Mouse (Mus musculus) testis, adult 2 months (tissue): ENCODE measurements around the gene Atp1a1. TPM values are rescaled to one million over a fixed set of nuclear protein-coding genes. Genes with fewer than 3 reads are reported as not detected.

Experiments
- H3K27ac ChIP-seq: fragments of 200-500 bp; 2 replicates; pipeline ENCODE4 v1.5.1; 2012; ENCODE audit warnings: low read depth, low read length; ENCODE audit not compliant: control insufficient read depth, insufficient read depth
- H3K27me3 ChIP-seq: fragments of 200-500 bp; 2 replicates; pipeline ENCODE4 v1.6.1; 2012; ENCODE audit warnings: mild to moderate bottlenecking, low read length, moderate library complexity; ENCODE audit not compliant: control insufficient read depth, insufficient read depth
- H3K36me3 ChIP-seq: fragments of 200-500 bp; 2 replicates; pipeline ENCODE4 v1.6.1; 2012; ENCODE audit warnings: mild to moderate bottlenecking, low read length; ENCODE audit not compliant: control insufficient read depth, insufficient read depth
- H3K4me1 ChIP-seq: fragments of 200-500 bp; 2 replicates; pipeline ENCODE4 v1.6.1; 2012; ENCODE audit warnings: low read length; ENCODE audit not compliant: control insufficient read depth, insufficient read depth
- H3K4me3 ChIP-seq: fragments of 200-500 bp; 2 replicates; pipeline ENCODE4 v1.5.1; 2012; ENCODE audit warnings: low read depth, mild to moderate bottlenecking, low read length, moderate library complexity, mixed read lengths; ENCODE audit not compliant: control insufficient read depth
- CTCF ChIP-seq: fragments of 200-500 bp; IDR thresholded peaks from 2 replicates; pipeline ENCODE4 v1.5.1; 2012; ENCODE audit warnings: low read depth, mild to moderate bottlenecking, inconsistent platforms, low read length, moderate library complexity; ENCODE audit not compliant: control insufficient read depth, insufficient read depth, insufficient replicate concordance
- POLR2A ChIP-seq: fragments of 200-500 bp; IDR thresholded peaks from 2 replicates; pipeline ENCODE4 v1.6.1; 2012; ENCODE audit warnings: low read depth, mild to moderate bottlenecking, inconsistent platforms, low read length, moderate library complexity; ENCODE audit not compliant: control insufficient read depth
- polyA plus RNA-seq: library from polyadenylated mRNA; depleted of rRNA; stranded (reverse); fragments of >200 nt; gene quantifications from 2 replicates; pipeline ENCODE4 v1.2.3, GENCODE M21; 2012

Atp1a1 gene
- polyA plus RNA-seq, 1 experiment, result 57.0 TPM

DNA sequence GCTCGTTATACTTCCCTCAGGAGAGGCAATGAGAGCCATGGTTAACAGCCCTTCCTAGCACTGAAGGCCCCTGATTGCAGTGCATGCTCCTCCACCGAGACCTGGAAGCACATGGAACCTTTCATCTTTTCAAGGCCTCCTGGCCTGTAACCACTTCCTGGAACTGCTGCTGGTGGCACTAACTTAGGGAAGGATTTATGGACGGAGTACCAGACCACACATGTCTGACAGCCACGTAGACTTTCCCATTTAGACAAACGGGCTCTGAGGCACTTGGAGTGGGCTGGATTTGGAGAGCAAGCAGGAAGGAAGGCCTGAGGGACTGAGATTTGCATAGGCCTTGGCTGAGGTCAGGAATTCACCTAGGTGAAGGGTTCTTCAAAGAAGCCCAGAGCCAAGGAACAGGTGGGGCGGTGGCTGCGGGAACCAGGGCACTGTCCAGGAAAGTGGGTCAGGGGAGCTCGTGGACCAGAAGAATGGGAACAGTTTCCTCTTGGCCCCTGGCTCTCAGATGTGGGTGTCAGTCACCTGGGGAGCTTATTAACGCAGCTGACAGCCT is 28.9 kb downstream of the Atp1a1 start:
- no peak for TF ChIP-seq POLR2A
- Histone ChIP-seq H3K4me1 (no peaks in the 10 kb centered on the region), H3K27ac (no peak overlapping the region), H3K36me3 (no peaks in the 10 kb centered on the region), H3K4me3 (no peak overlapping the region), H3K27me3 (no peaks in the 10 kb centered on the region)

DNA sequence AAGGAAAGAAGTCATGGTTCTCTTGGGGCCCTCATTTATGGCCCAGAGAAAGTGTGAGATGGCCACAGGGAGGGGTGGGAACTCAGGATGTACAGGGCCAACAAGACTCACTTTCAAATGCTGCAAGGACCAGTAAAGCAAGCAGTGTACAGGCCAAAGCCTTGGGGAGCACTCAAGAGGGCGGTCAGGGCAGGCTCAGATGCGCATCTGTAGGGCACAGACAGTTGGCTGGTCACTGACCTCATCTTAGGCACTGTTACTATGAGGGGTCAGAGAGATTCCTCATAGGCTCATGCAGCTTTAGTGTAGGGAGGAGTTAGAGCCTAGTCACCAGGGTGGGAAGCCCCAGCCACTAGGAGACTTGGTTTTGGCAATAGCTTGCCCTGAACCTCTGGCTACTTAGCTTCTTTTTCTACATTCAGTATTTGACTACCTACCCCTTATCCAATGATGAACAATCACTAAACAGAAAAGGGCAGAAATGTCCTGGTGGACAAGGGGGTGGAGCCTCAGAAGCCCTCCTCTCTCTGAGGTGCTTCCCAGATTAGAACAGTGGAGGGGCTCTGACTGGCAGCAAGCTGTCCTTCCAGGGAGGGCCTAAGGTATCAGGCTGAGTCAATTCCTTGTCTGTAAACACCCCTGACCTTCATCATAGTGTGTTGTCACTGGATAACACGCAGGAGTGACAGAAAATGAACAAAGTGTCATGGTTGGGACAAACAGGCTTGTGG is 29.9 kb downstream of the Atp1a1 start:
- TF ChIP-seq POLR2A (no peak), CTCF (no peak)
- Histone ChIP-seq H3K27ac (no peak overlapping the region), H3K4me1 (no peaks in the 10 kb centered on the region), H3K4me3 (no peak overlapping the region), H3K27me3 (no peaks in the 10 kb centered on the region), H3K36me3 (no peaks in the 10 kb centered on the region)

DNA sequence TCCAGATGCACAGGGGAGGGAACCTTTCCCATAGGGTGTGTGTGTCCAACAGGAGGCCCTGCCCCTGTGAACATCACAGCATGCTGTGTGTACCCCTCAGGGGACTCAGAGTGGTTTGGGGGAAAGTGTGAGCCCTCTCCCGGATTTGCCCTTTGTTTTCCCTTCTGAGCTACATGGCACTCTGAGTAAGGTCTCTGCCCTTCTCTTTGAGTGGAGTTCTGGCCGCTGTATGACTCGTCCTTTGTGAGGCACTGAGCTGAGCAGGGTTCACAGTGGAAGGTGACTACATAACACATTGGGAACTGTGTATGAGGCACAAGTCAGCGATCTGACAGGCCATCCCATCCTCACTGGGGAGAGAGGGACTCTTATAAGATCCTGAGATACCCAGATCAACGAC is 31.5 kb downstream of the Atp1a1 start:
- no peaks in the 10 kb centered on the region for H3K36me3 ChIP-seq
- H3K4me3 ChIP-seq, result no peak overlapping the region
- TF ChIP-seq POLR2A, result no peak
- TF ChIP-seq CTCF, result no peak
- H3K27ac ChIP-seq, result no peak overlapping the region
- H3K4me1 ChIP-seq, result no peaks in the 10 kb centered on the region
- H3K27me3 ChIP-seq, result no peaks in the 10 kb centered on the region

DNA sequence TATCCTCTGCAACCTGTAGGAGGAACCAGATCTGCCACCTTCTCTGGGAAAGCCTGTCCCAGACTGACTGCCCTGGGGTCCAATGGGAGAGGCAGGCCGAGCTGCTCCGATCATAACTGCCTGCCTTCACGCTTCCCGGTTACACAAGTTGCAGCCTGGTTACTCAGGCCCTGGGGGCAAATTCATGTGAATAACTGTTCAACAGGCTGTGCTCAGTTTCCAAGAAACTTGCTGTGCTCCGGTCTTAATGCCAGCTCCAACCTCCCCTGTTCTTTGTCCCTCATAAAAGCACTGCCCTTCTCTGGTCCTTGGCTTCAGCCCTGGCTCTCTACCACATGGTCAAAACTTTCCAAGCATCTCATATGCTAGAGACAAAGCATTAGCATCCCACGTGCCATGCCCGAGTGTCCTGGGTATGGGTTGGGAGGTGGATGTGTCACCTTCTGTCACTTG is 32.3 kb downstream of the Atp1a1 start:
- Histone ChIP-seq H3K36me3 (no peaks in the 10 kb centered on the region), H3K27ac (no peak overlapping the region), H3K4me1 (no peaks in the 10 kb centered on the region), H3K4me3 (no peak overlapping the region), H3K27me3 (no peaks in the 10 kb centered on the region)
- no peak for TF ChIP-seq POLR2A
- TF ChIP-seq CTCF, result no peak

DNA sequence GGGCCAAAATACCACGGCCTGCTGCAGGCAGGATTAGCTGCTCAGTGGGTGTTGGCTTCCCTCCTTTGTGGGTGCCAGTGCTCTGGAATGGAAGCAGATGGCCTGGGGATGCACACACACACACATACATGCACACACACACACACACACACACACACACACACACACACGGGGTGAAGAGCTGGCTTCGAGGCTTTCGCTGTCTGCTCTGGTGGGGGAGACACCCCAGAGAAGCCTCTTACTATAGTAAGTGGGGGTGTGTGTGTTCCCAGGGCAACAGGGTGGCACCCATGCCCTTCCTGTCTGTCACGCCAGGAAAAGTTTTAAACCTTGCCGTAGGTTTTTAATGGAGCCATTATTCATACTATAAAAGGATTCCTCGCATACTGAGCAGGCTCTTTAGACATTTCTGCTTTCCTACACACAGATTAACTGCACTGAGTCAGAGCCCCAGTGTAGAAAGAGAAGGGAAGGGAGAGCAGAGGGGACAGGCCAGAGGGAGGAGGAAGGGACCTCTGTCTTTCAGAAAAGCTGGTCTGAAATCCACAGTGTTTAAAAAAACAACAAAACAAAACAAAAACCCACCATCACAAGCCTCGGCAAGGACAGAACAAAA is 32.9 kb downstream of the Atp1a1 start:
- Histone ChIP-seq H3K4me3 (no peak overlapping the region), H3K4me1 (no peaks in the 10 kb centered on the region), H3K27ac (no peak overlapping the region), H3K36me3 (no peaks in the 10 kb centered on the region), H3K27me3 (no peaks in the 10 kb centered on the region)
- no peak for TF ChIP-seq POLR2A
- TF ChIP-seq CTCF, result no peak

DNA sequence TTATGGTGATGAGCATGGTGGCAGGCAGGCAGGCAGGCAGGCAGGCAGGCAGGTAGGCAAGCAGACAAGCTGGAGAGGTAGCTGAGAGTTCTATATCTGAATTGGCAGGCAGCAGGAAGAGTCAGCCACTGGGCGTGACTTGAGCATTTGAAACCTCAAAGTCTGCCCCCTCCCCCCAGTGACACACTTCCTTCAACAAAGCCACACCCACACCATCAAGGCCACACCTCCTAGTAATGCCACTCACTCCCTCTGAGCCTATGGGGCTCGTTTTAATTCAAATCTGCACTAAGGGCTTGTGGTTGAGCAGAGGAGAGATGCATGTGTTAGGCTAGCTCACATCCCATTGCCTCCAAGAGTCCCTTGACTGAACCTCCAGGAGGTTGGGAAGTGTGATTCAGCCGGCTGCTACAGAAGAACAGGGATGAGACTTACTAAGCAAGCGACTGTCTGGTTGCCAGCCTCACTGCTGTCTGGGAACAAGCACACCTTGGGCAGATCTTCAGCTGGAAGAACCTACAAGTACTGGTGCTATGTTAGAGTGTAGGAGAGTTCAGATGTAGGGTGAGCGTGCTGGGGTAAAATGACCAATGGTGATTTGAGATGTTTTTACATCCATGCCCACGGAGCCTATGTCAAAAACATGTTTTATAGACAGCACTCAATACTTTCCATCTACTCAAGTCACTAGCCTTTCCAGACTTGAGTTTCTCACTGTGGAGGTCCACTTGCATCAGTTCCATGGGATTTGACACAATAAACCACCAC is 33.6 kb downstream of the Atp1a1 start:
- H3K27me3 ChIP-seq, result no peaks in the 10 kb centered on the region
- TF ChIP-seq CTCF (no peak), POLR2A (no peak)
- H3K27ac ChIP-seq, result no peak overlapping the region
- no peaks in the 10 kb centered on the region for H3K4me1 ChIP-seq
- H3K36me3 ChIP-seq, result no peaks in the 10 kb centered on the region
- no peak overlapping the region for H3K4me3 ChIP-seq

DNA sequence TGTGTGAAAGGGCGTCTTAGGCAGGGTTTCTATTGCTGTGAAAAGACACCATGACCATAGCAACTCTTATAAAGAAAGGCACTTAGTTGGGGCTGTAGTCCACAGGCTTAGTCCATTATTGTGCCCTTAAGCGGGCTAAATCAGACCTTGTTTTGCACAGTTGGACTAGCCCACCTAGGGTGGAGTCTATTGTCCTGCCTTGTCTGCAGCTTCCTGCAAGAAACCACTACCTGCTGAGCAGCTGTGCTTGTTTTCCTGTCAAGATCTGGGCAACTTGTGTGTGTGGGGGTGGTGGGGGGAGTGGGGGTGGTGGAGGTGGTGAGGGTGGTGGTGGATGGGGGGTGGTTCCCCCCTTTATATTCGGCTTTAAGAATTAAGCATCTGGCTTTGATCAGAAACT is 34.2 kb downstream of the Atp1a1 start:
- H3K4me1 ChIP-seq, result no peaks in the 10 kb centered on the region
- H3K27me3 ChIP-seq, result no peaks in the 10 kb centered on the region
- no peak overlapping the region for H3K27ac ChIP-seq
- no peak overlapping the region for H3K4me3 ChIP-seq
- H3K36me3 ChIP-seq, result no peaks in the 10 kb centered on the region
- TF ChIP-seq POLR2A (no peak), CTCF (no peak)
